Comparison of ENCODE assay signal across 16 mouse cellular contexts in genomic region chr6:134877892-134878291, GRCm38 (mm10).
"Had no signal": no experiment of that assay in that cellular context is flagged by ENCODE, and none has a peak within 500 bp of the region (broad histone marks: within the 10 kb centered on the region; RNA-seq: fewer than 3 reads in every experiment).

No protein-coding gene starts in this region.

- H3K4me3 ChIP-seq: layer of hippocampus, adult 2 months; limb, embryonic 10.5 days; liver, embryonic 15.5 days; midbrain, embryonic 10.5 days; midbrain, embryonic 15.5 days; neural tube, embryonic 13.5 days; stomach, embryonic 15.5 days had no signal

- H3K27me3 ChIP-seq: liver, embryonic 15.5 days; midbrain, embryonic 15.5 days; neural tube, embryonic 13.5 days; stomach, embryonic 15.5 days had no signal

- H3K4me1 ChIP-seq: limb, embryonic 10.5 days; stomach, embryonic 15.5 days had no signal

- ATAC-seq: lung, postnatal 0 days; midbrain, embryonic 15.5 days had no signal

- H3K27ac ChIP-seq: layer of hippocampus, adult 2 months; limb, embryonic 10.5 days; liver, embryonic 15.5 days; midbrain, embryonic 10.5 days; midbrain, embryonic 15.5 days; neural tube, embryonic 13.5 days; stomach, embryonic 15.5 days had no signal

- H3K36me3 ChIP-seq: limb, embryonic 10.5 days; liver, embryonic 15.5 days had no signal

- DNase-seq: kidney, adult 9 months; kidney, postnatal 10 days; kidney, postnatal 4 days; lung, adult 2 months; lung, postnatal 4 days; retina, postnatal 1 day; right cerebral cortex, postnatal 4 days; spleen, adult 18-20 months had no signal
